Mouse (Mus musculus) right cerebral cortex, postnatal 36 days (tissue): Measurements from ENCODE around the gene Dmrtc2.
A peak's percentile ranks its signal among the peaks of the same experiment; 100 is the strongest.
"Not testable (repeated sequence)": the region's sequence is repeated elsewhere in the genome, so short reads cannot be mapped to it uniquely, and the experiment has no call there.

Experiments
- DNase-seq, 2 experiments: peaks; one replicate each; pipeline ENCODE4 v3.0.0; 2022; ENCODE audit warnings: low spot score in 2 of 2, mixed read lengths in 1 of 2

The Dmrtc2 gene

GRCm38 (mm10) chr7:24869532-24870165, at the start of gene Dmrtc2, which contains the start of gene Lypd4:
TSS of gene Dmrtc2 (plus strand) at chr7:24870057.
TSS of gene Lypd4 (minus strand) at chr7:24869941.
- DNase-seq: no peak

- DNase-seq: no peak
Observed at GRCm38 (mm10) chr7:24824452-24824851, 45.4 kb upstream of the Dmrtc2 start.

- no peak for DNase-seq
Observed at GRCm38 (mm10) chr7:24827181-24827580, 42.7 kb upstream of the Dmrtc2 start.

GRCm38 (mm10) chr7:24838732-24839409, 31.0 kb upstream of the Dmrtc2 start:
- not testable (repeated sequence) for DNase-seq

GRCm38 (mm10) chr7:24839410-24839808, 30.4 kb upstream of the Dmrtc2 start:
- DNase-seq: no peak

- no peak for DNase-seq
Observed at GRCm38 (mm10) chr7:24840331-24840730, 29.5 kb upstream of the Dmrtc2 start.

GRCm38 (mm10) chr7:24841009-24841408, 28.8 kb upstream of the Dmrtc2 start:
- DNase-seq: no peak

GRCm38 (mm10) chr7:24844144-24844543, 25.7 kb upstream of the Dmrtc2 start:
- no peak for DNase-seq

- no peak for DNase-seq
Observed at GRCm38 (mm10) chr7:24845181-24845580, 24.7 kb upstream of the Dmrtc2 start.

GRCm38 (mm10) chr7:24845713-24846112, 24.1 kb upstream of the Dmrtc2 start:
- no peak for DNase-seq

- DNase-seq: not testable (repeated sequence)
Observed at GRCm38 (mm10) chr7:24846576-24846975, 23.3 kb upstream of the Dmrtc2 start.

- DNase-seq: peak; percentile 66 to 81
Observed at GRCm38 (mm10) chr7:24850162-24850561, 19.7 kb upstream of the Dmrtc2 start.

GRCm38 (mm10) chr7:24850899-24851303, 19.0 kb upstream of the Dmrtc2 start:
- DNase-seq: no peak

GRCm38 (mm10) chr7:24851596-24852325, 18.1 kb upstream of the Dmrtc2 start:
- no peak for DNase-seq

GRCm38 (mm10) chr7:24852557-24853232, 17.2 kb upstream of the Dmrtc2 start:
- DNase-seq: no peak

- no peak for DNase-seq
Observed at GRCm38 (mm10) chr7:24853233-24853563, 16.7 kb upstream of the Dmrtc2 start.

GRCm38 (mm10) chr7:24853695-24854094, 16.2 kb upstream of the Dmrtc2 start:
- DNase-seq: no peak

GRCm38 (mm10) chr7:24856460-24857120, 13.3 kb upstream of the Dmrtc2 start:
- no peak for DNase-seq

GRCm38 (mm10) chr7:24859234-24859633, 10.6 kb upstream of the Dmrtc2 start:
- no peak for DNase-seq

- no peak for DNase-seq
Observed at GRCm38 (mm10) chr7:24861913-24862312, 7.9 kb upstream of the Dmrtc2 start, which contains the start of gene Gm9844. TSS of gene Gm9844 (plus strand) at chr7:24862213.

GRCm38 (mm10) chr7:24862853-24863252, 7.0 kb upstream of the Dmrtc2 start:
- no peak for DNase-seq

- DNase-seq: no peak
Observed at GRCm38 (mm10) chr7:24864156-24864555, 5.7 kb upstream of the Dmrtc2 start.
